Mouse (Mus musculus) bone marrow, adult 2 months (tissue): ENCODE results near the gene Olfr721-ps1.

Experiments
- CTCF ChIP-seq: fragments of 200-500 bp; IDR thresholded peaks from 2 replicates; pipeline ENCODE4 v1.5.1; 2011; ENCODE audit warnings: low read length, control low read depth; ENCODE audit not compliant: control insufficient read depth, insufficient read depth
- POLR2A ChIP-seq: fragments of 200-500 bp; IDR thresholded peaks from 2 replicates; pipeline ENCODE4 v1.6.1; 2011; ENCODE audit warnings: low read depth, mild to moderate bottlenecking, control low read depth, low read length, borderline replicate concordance; ENCODE audit not compliant: control insufficient read depth

GRCm38 (mm10) chr14:14355360-14355646 is 45.8 kb upstream of the Olfr721-ps1 start:
- no peak for TF ChIP-seq CTCF
- no peak for TF ChIP-seq POLR2A
